Mouse (Mus musculus) adrenal gland, postnatal 10 days (tissue): ENCODE data around the gene Olfr1109. TPM values are rescaled to one million over a fixed set of nuclear protein-coding genes. Genes with fewer than 3 reads are reported as not detected.

Experiments
- DNase-seq: peaks from one replicate; pipeline ENCODE4 v3.0.0; 2021; ENCODE audit warnings: mixed read lengths
- long read RNA-seq, 2 experiments: library from polyadenylated mRNA; stranded (forward); transcript quantifications; one replicate each; pipeline ENCODE4 v2.0.0; 2021
- total RNA-seq, 2 experiments: library from RNA; stranded (reverse); gene quantifications; 2 replicates each; pipeline ENCODE4 v1.2.3; 2021

Olfr1109 gene
- not detected for total RNA-seq
- long read RNA-seq, experiment 1, result 0 reads
- long read RNA-seq, experiment 2, result 0 reads

DNA sequence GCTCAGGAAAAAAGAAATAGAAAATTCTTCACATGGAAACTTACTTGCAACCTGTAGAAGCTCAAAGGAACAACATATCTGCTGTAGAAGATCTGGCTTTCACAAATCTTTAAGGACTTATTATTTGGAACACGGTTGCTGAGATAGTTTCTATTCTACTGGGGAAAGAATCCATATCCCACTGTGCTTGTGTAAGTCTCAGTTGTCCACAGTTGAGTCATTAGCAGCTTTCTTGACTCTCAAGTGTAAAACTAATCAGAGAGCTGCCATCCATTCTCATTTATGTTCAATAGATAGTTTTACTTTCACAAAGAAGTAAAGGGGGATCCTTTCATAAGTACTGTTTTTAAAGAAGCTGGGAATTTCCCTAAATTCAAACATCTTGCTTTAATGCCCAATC is at the start of gene Olfr1109:
Gene Olfr1109, minus strand, starts transcription at position 101 of the 400 bp plus-strand sequence.
- DNase-seq, result no peak

DNA sequence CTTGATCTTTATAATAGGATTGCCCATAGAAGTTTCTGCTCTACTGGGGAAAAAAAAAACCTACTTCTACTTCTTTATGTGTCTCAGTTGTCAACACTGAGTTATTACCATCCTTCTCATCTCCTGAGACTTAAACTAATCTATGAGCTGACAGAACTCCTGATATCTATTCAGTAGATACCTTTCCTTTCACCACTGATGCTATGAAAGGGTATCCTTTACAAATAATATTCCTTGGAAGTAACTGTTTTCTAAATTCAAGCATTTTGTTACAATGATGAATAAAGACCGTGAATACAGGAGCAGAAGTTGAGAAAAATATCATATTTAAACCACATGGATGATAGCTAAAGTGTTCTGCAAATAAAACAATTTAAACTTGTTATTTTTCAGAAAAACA is 44.4 kb upstream of the Olfr1109 start, which contains the start of gene Olfr1110:
Gene Olfr1110, minus strand, starts transcription at position 101 of the 400 bp plus-strand sequence.
- no peak for DNase-seq

DNA sequence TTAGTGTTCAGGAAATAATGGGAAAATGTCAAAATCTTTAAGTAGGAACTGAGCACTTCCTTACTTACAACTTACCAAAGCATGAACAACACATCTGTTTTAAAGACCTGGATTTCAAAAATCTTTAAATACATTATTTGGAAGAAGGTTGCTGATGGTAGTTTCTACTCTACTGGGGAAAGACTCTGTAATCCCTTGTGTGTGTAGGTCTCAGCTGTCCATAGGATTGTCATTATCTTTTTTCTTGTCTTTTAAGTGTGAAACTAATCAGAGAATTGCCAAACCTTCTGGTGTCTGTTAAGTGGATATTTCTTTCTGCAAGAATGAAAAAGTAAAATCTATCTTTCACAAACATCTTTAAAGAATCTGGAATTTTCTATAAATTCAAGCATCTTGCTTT is 18.7 kb upstream of the Olfr1109 start, which contains the start of gene Olfr259:
Gene Olfr259, minus strand, starts transcription at position 101 of the 400 bp plus-strand sequence.
- no peak for DNase-seq

DNA sequence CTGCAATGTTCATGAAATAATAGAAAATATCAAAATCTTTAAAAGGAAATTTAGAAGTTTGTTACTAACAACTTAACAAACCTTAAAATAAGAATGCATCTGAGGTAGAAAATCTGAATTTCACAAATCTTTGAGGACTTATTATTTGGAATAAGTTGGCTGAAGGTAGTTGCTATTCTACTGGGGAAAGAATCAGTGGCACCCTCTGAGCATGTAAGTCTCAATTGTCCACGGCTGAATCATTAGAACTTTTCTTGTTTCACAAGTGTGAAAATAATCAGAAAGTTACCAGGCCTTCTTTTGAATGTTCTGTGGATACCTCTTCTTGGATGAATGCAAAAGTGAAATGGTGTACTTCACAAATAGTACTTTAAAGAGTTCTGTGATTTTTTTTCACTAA is 20.1 kb downstream of the Olfr1109 start, which contains the start of gene Olfr1107:
Gene Olfr1107, minus strand, starts transcription at position 101 of the 400 bp plus-strand sequence.
- DNase-seq, result no peak

DNA sequence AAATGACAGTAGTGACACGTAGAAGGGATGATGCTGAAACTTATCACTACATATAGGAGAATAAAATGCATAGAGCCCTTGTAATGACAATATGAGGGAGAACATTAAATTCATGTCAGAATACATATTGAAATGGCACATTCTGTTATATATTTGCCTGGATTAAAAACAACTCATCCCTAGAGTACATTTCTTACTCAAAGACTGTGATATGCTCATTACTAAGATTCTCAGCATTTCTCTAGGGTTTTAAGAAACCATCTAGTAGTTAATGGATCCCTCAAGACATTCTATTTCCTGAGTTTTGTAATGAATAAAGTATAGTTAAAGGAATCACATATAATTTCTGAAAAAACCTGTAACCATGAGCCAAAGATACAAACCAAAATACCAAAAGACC is 43.6 kb downstream of the Olfr1109 start, which contains the start of gene Olfr1106:
Gene Olfr1106, minus strand, starts transcription at position 101 of the 400 bp plus-strand sequence.
- no peak for DNase-seq

Other genes starting within 250 kb of the Olfr1109 start
- gene Olfr1095, start 244.3 kb downstream of the Olfr1109 start, total RNA-seq, result not detected
- not detected for gene Gm13723, start 221.2 kb downstream of the Olfr1109 start, total RNA-seq
- not detected for gene Olfr1097, start 203.8 kb downstream of the Olfr1109 start, total RNA-seq
- not detected for gene Olfr1098, start 171.5 kb downstream of the Olfr1109 start, total RNA-seq
- gene Olfr1099, start 135.3 kb downstream of the Olfr1109 start, total RNA-seq, result not detected
- not detected for gene Olfr1100, start 116.1 kb downstream of the Olfr1109 start, total RNA-seq
- not detected for gene Olfr1101, start 104.8 kb downstream of the Olfr1109 start, total RNA-seq
- not detected for gene Olfr1102, start 97.6 kb downstream of the Olfr1109 start, total RNA-seq
- not detected for gene Olfr1104, start 68.9 kb downstream of the Olfr1109 start, total RNA-seq
- not detected for gene Olfr1105, start 59.5 kb downstream of the Olfr1109 start, total RNA-seq
- not detected for gene Olfr1106, start 43.7 kb downstream of the Olfr1109 start, total RNA-seq
- not detected for gene Olfr1107, start 20.2 kb downstream of the Olfr1109 start, total RNA-seq
- gene Olfr259, start 18.6 kb upstream of the Olfr1109 start, total RNA-seq, result not detected
- gene Olfr1110, start 44.3 kb upstream of the Olfr1109 start, total RNA-seq, result not detected
- not detected for gene Olfr1111, start 56.6 kb upstream of the Olfr1109 start, total RNA-seq
- not detected for gene Olfr1112, start 91.8 kb upstream of the Olfr1109 start, total RNA-seq
- gene Olfr1113, start 113.0 kb upstream of the Olfr1109 start, total RNA-seq, result not detected
- not detected for gene Olfr1115, start 152.0 kb upstream of the Olfr1109 start, total RNA-seq
- not detected for gene Olfr1116, start 171.5 kb upstream of the Olfr1109 start, total RNA-seq
- gene Olfr1118, start 211.6 kb upstream of the Olfr1109 start, total RNA-seq, result not detected